Mouse (Mus musculus) limb, embryonic 12.5 days (tissue): ENCODE measurements around the gene Rbfox1. TPM values are rescaled to one million over a fixed set of nuclear protein-coding genes. Genes with fewer than 3 reads are reported as not detected.
A peak's percentile ranks its signal among the peaks of the same experiment; 100 is the strongest.

Experiments used
- ATAC-seq: fragments of 200-750 bp; cut with Nextera tagmentation; 2 replicates; pipeline ENCODE4 v1.8.0; 2017; ENCODE audit warnings: low read depth, moderate TSS enrichment; ENCODE audit not compliant: insufficient number of reproducible peaks, insufficient read depth, low FRiP score, low TSS enrichment
- H3K27ac ChIP-seq: fragments of 300-500 bp; sonication (generic); 2 replicates; pipeline ENCODE4 v1.5.1; 2016; ENCODE audit warnings: mild to moderate bottlenecking, moderate library complexity
- H3K27me3 ChIP-seq: fragments of 300-500 bp; sonication (generic); 2 replicates; pipeline ENCODE4 v1.6.1; 2016; ENCODE audit warnings: mild to moderate bottlenecking, moderate library complexity
- H3K36me3 ChIP-seq: fragments of 300-500 bp; sonication (generic); 2 replicates; pipeline ENCODE4 v1.6.1; 2016; ENCODE audit warnings: mild to moderate bottlenecking, moderate library complexity
- H3K4me1 ChIP-seq: fragments of 300-500 bp; sonication (generic); replicated peaks from 2 replicates; pipeline ENCODE4 v1.6.1; 2016
- H3K4me2 ChIP-seq: fragments of 300-500 bp; sonication (generic); 2 replicates; pipeline ENCODE4 v1.6.1; 2016; ENCODE audit warnings: mild to moderate bottlenecking, moderate library complexity
- H3K4me3 ChIP-seq: fragments of 300-500 bp; sonication (generic); replicated peaks from 2 replicates; pipeline ENCODE4 v1.5.1; 2016; ENCODE audit warnings: mild to moderate bottlenecking
- H3K9ac ChIP-seq: fragments of 300-500 bp; sonication (generic); replicated peaks from 2 replicates; pipeline ENCODE4 v1.6.1; 2016; ENCODE audit warnings: mild to moderate bottlenecking, moderate library complexity
- H3K9me3 ChIP-seq: fragments of 300-500 bp; sonication (generic); 2 replicates; pipeline ENCODE4 v1.6.1; 2016; ENCODE audit warnings: mild to moderate bottlenecking, moderate library complexity
- WGBS: fragments of 180-500 bp; shearing (Covaris S2); methylation state at CpG from one replicate; pipeline ENCODE4 v1.1.7; 2016; 5-methylcytosine and 5-hydroxymethylcytosine counted together
- polyA plus RNA-seq: library from polyadenylated mRNA; unstranded; fragments of >200 nt; fragmentation: Nextera tagmentation; extraction: Ambion mirVana; gene quantifications from 2 replicates; pipeline ENCODE4 v1.2.1, GENCODE M21; 2016

The Rbfox1 gene
- polyA plus RNA-seq, 1 experiment from 2014 or later: 1.9 TPM

DNA sequence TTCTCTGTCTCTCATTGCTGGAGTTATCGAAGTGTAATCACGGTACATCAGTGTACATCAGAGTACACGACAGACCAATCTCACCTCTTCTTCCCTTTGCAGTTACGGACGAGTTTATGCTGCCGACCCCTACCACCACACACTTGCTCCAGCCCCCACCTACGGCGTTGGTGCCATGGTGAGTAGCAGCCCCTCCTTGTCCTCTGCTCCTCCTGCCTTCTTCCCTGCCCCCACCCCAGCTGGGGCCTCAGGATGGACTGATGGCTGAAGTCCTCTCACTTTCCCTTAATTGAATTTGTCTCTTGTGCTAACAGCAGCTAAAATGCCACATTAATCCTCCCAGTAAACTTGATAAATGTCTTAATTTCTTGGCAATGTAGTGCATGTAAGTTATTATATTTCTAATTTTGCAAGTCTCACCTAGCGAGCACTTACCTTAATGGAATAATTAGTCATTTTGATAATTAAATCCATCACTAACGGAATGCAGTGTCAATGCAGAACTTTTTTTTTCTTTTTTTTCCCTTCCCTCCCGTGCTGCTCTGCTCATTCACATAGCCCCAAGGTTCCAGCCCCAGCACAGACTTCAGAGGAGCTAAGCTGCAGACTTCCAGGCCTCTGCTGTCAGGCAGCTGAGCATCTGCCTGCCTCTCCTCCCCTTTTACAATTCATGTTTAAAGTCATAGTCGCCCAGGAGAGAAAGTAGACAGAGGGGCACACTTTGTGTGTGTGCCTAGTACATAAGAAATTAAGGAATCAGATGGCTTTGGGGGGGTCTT lies 1522.9 kb downstream of the Rbfox1 start:
- no peak overlapping the region for H3K4me2 ChIP-seq
- no peaks in the 10 kb centered on the region for H3K27me3 ChIP-seq
- no peak overlapping the region for H3K27ac ChIP-seq
- 0 out of 2 replicates have a peak, but pooled peaks cover 3% of the 10 kb centered on the region for H3K4me1 ChIP-seq
- H3K9me3 ChIP-seq: no peaks in the 10 kb centered on the region
- no peak for ATAC-seq
- no peaks in the 10 kb centered on the region for H3K36me3 ChIP-seq
- no peak overlapping the region for H3K9ac ChIP-seq
- no peak overlapping the region for H3K4me3 ChIP-seq
- 43% methylated on average over 12 of the region's 12 CpGs for WGBS

GRCm38 (mm10) chr16:7419655-7420281 lies 1534.6 kb downstream of the Rbfox1 start:
- ATAC-seq: peak; percentile 42; the same call in 1 of the 2 replicates
- no peaks in the 10 kb centered on the region for H3K36me3 ChIP-seq
- H3K27me3 ChIP-seq: no peaks in the 10 kb centered on the region
- H3K4me2 ChIP-seq: peak overlapping the region; percentile 50
- no peak overlapping the region for H3K9ac ChIP-seq
- peaks cover 5% of the 10 kb centered on the region; the same call in 1 of the 2 replicates for H3K9me3 ChIP-seq
- peak overlapping the region; percentile 17 for H3K4me3 ChIP-seq
- H3K27ac ChIP-seq: peak overlapping the region; percentile 66
- WGBS: 17% methylated on average over 12 of the region's 12 CpGs
- peaks cover 9% of the 10 kb centered on the region for H3K4me1 ChIP-seq

- Histone ChIP-seq H3K9ac (no peak overlapping the region), H3K27ac (no peak overlapping the region), H3K4me3 (no peak overlapping the region), H3K4me1 (no peaks in the 10 kb centered on the region), H3K4me2 (no peak overlapping the region), H3K27me3 (no peaks in the 10 kb centered on the region), H3K9me3 (peaks cover 5% of the 10 kb centered on the region; the same call in 1 of the 2 replicates), H3K36me3 (no peaks in the 10 kb centered on the region)
- 75% methylated on average over 3 of the region's 3 CpGs for WGBS
- ATAC-seq: no peak
Observed at GRCm38 (mm10) chr16:7425386-7426089, 1540.4 kb downstream of the Rbfox1 start.

DNA sequence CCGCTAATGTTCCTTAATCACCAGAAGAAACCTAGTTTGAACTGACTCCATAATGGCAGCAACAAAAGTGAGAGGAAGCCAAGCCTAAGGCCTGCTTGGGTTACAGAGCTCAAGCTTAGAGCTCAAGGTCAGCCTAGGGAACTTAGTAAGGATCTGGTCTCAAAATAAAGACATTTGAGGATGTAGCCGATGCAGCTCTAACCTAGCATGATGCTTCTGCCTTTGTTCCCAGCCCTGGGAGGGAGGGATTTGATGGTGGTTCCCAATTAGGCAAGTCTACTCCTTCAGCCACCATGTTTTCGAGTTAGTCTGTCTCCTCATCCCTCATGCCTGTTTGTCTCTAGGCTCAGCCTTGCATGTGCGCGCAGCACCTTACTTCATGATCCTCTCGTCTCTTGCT lies 1548.1 kb downstream of the Rbfox1 start:
- Histone ChIP-seq H3K4me3 (no peak overlapping the region), H3K36me3 (no peaks in the 10 kb centered on the region), H3K4me2 (no peak overlapping the region), H3K9ac (no peak overlapping the region), H3K27me3 (no peaks in the 10 kb centered on the region), H3K27ac (no peak overlapping the region), H3K4me1 (no peaks in the 10 kb centered on the region), H3K9me3 (no peaks in the 10 kb centered on the region)
- ATAC-seq: no peak
- WGBS: 91% methylated on average over 6 of the region's 6 CpGs

GRCm38 (mm10) chr16:7446791-7447290 lies 1561.7 kb downstream of the Rbfox1 start:
- H3K4me2 ChIP-seq: no peak overlapping the region
- WGBS: 86% methylated on average over 1 of the region's 1 CpGs

DNA sequence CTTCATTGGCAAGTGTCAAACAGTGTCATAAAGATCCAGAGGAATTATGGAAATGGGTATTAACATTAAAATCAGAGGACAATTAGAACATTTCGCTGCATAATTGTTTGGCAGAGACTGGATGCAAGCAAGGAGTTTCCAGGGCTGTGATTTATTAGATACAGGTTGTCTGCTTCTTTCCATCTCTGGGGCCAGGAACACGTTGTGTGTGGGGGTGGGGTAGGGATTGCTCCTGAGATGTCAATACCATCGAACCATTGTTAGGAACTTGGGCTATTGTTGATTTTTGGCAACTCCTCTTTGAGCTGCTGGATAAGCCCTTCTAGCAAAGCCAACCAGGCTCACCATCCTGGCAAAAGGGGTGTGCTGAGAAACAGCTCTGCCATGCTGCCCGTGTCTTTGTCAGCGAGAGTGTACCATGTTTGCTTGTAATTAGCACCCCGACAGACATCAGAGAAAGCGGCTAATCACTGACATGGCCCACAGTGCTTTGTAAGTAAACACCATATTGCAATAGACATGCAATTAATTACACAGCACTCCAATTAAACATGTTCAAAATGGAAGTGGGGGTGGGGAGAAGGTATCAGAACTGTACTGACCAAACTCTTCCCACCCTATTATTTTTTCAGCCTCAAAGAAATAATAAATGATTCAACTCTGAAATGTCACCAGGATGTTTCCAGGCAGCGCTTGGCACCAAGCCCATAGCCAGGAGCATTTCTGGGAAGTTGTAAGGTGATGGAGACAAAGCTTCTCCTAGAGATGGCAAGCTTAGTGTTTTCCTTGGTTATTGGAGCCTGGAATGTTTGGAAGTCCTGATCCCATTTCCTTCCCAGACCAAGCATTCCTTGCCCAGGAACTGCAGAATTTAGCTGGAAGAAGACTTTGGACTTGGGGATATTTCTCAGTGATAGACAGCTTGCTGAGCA lies 1562.8 kb downstream of the Rbfox1 start:
- no peaks in the 10 kb centered on the region for H3K9me3 ChIP-seq
- H3K36me3 ChIP-seq: no peaks in the 10 kb centered on the region
- H3K27me3 ChIP-seq: no peaks in the 10 kb centered on the region
- ATAC-seq: no peak
- 45% methylated on average over 8 of the region's 8 CpGs for WGBS
- no peak overlapping the region for H3K4me2 ChIP-seq
- H3K9ac ChIP-seq: no peak overlapping the region
- no peak overlapping the region for H3K27ac ChIP-seq
- 0 out of 2 replicates have a peak, but pooled peaks cover 7% of the 10 kb centered on the region for H3K4me1 ChIP-seq
- H3K4me3 ChIP-seq: no peak overlapping the region

More at GRCm38 (mm10) chr16:7446791-7447290, 1561.7 kb downstream of the Rbfox1 start:
- Histone ChIP-seq H3K27me3 (no peaks in the 10 kb centered on the region), H3K27ac (no peak overlapping the region), H3K36me3 (no peaks in the 10 kb centered on the region), H3K9me3 (no peaks in the 10 kb centered on the region), H3K9ac (no peak overlapping the region), H3K4me3 (no peak overlapping the region), H3K4me1 (0 out of 2 replicates have a peak, but pooled peaks cover 7% of the 10 kb centered on the region)
- no peak for ATAC-seq

GRCm38 (mm10) chr16:7451193-7451592 lies 1566.0 kb downstream of the Rbfox1 start:
- H3K9me3 ChIP-seq: no peaks in the 10 kb centered on the region
- ATAC-seq: no peak
- no peak overlapping the region for H3K27ac ChIP-seq
- no peak overlapping the region for H3K4me3 ChIP-seq
- no peak overlapping the region for H3K9ac ChIP-seq
- WGBS: 88% methylated on average over 3 of the region's 3 CpGs
- 0 out of 2 replicates have a peak, but pooled peaks cover 7% of the 10 kb centered on the region for H3K4me1 ChIP-seq
- no peak overlapping the region for H3K4me2 ChIP-seq
- no peaks in the 10 kb centered on the region for H3K36me3 ChIP-seq
- H3K27me3 ChIP-seq: no peaks in the 10 kb centered on the region

DNA sequence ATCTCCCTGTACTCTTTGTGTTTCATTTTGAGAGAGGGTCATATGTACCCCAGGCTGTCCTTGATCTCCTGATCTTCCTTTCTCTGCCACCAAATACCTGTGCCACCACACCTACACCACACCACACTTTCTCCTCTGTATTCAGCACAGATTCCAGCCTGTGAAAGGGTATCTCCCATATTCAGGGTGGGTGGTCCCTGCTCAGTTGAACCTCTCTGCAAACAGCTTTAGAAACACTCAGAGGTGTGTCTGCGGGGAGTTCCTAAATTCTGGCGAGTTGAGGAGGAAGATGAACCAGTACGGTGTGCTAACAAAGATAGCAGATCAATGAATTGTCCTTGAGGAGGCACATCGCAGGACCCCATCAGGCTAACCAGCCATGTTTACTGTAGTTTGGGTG lies 1572.4 kb downstream of the Rbfox1 start:
- ATAC-seq: no peak
- no peak overlapping the region for H3K27ac ChIP-seq
- WGBS: 84% methylated on average over 4 of the region's 4 CpGs
- no peaks in the 10 kb centered on the region for H3K4me1 ChIP-seq
- no peaks in the 10 kb centered on the region for H3K36me3 ChIP-seq
- no peak overlapping the region for H3K4me2 ChIP-seq
- no peak overlapping the region for H3K9ac ChIP-seq
- no peak overlapping the region for H3K4me3 ChIP-seq
- H3K9me3 ChIP-seq: no peaks in the 10 kb centered on the region
- H3K27me3 ChIP-seq: no peaks in the 10 kb centered on the region
